ENCODE assay signal across 8 mouse cellular contexts in the genomic region with DNA sequence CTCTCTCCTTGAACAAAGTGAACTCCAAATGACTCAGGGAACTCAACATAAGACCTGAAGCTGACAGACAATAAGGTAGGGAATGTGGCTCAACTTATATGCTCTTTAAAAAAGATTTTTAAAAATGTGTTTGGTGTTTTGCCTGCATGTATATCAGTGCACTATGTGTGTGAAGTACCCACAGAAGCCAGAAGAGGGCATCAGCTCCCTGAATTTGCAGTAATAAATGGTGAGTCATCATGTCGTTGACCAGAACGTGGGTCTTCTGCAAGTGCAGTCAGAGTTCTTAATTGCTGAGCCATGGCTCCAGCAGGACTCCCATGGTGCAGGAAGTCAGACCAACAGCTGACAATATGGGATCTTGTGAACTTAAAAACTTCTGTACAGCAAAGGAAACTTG.
A peak's percentile ranks its signal among the peaks of the same experiment; 100 is the strongest.
DNase-seq lines count a peak whose midpoint lies in the region; ATAC-seq and TF ChIP-seq lines count a peak whose summit lies in the region.

No protein-coding gene starts in this region.

- H3K36me3 ChIP-seq in intestine, postnatal 0 days (ENCODE audit: control insufficient read depth, insufficient read depth), result no peaks in the 10 kb centered on the region
- H3K36me3 ChIP-seq in intestine, embryonic 16.5 days (ENCODE audit: control insufficient read depth, insufficient read depth, low read length), result no peaks in the 10 kb centered on the region
- H3K36me3 ChIP-seq in E14TG2a.4 (ENCODE audit: insufficient read depth, low read length), result no peaks in the 10 kb centered on the region
- H3K36me3 ChIP-seq in limb, embryonic 11.5 days (ENCODE audit: control insufficient read depth, insufficient read depth, low read length), result no peaks in the 10 kb centered on the region

- H3K4me2 ChIP-seq in intestine, postnatal 0 days (replicated peaks; ENCODE audit: low read depth), result no peak overlapping the region
- no peak overlapping the region for H3K4me2 ChIP-seq in intestine, embryonic 16.5 days (ENCODE audit: low read depth, low read length)
- no peak overlapping the region for H3K4me2 ChIP-seq in limb, embryonic 11.5 days (ENCODE audit: low read depth, severe bottlenecking)

- WGBS in intestine, postnatal 0 days, result 3% methylated on average over 2 of the region's 2 CpGs
- 0% methylated on average over 2 of the region's 2 CpGs for WGBS in intestine, embryonic 16.5 days
- 0% methylated on average over 2 of the region's 2 CpGs for WGBS in limb, embryonic 11.5 days

- H3K9me3 ChIP-seq in intestine, postnatal 0 days (ENCODE audit: control insufficient read depth), result no peaks in the 10 kb centered on the region
- H3K9me3 ChIP-seq in intestine, embryonic 16.5 days (ENCODE audit: control insufficient read depth, low read length), result no peaks in the 10 kb centered on the region
- 0 out of 2 replicates have a peak, but pooled peaks cover 6% of the 10 kb centered on the region for H3K9me3 ChIP-seq in E14TG2a.4 (ENCODE audit: low read length)
- no peaks in the 10 kb centered on the region for H3K9me3 ChIP-seq in limb, embryonic 11.5 days (ENCODE audit: control insufficient read depth, low read length)

- H3K27me3 ChIP-seq in intestine, postnatal 0 days (replicated peaks; ENCODE audit: control insufficient read depth, insufficient read depth, low read length), result no peaks in the 10 kb centered on the region
- H3K27me3 ChIP-seq in intestine, embryonic 16.5 days (replicated peaks; ENCODE audit: control insufficient read depth, insufficient read depth, low read length), result no peaks in the 10 kb centered on the region
- H3K27me3 ChIP-seq in E14TG2a.4 (ENCODE audit: insufficient read depth, low read length), result no peaks in the 10 kb centered on the region
- no peaks in the 10 kb centered on the region for H3K27me3 ChIP-seq in limb, embryonic 11.5 days (ENCODE audit: control insufficient read depth, insufficient read depth, low read length)

- H3K4me3 ChIP-seq in intestine, postnatal 0 days (ENCODE audit: low read depth, low read length), result no peak overlapping the region
- H3K4me3 ChIP-seq in intestine, embryonic 16.5 days (ENCODE audit: low read length), result no peak overlapping the region
- H3K4me3 ChIP-seq in E14TG2a.4 (replicated peaks; ENCODE audit: low read length), result no peak overlapping the region
- H3K4me3 ChIP-seq in limb, embryonic 11.5 days (ENCODE audit: low read depth, low read length), result no peak overlapping the region

- DNase-seq in adipocyte (ENCODE audit: low spot score), result peak; percentile 2
- DNase-seq in limb, embryonic 11.5 days (ENCODE audit: low spot score), result peak; percentile 61
- no peak for DNase-seq in frontal cortex, postnatal 25 days (ENCODE audit: low spot score in 2 of 2)
- no peak for DNase-seq in c-Kit-positive CD71-positive TER-119-positive erythroid progenitor cells, embryonic 14.5 days (ENCODE audit: low spot score)
- no peak for DNase-seq in cerebellum, postnatal 25 days

- no peaks in the 10 kb centered on the region for H3K4me1 ChIP-seq in intestine, postnatal 0 days (replicated peaks; ENCODE audit: control insufficient read depth, insufficient read depth, low read length)
- no peaks in the 10 kb centered on the region for H3K4me1 ChIP-seq in intestine, embryonic 16.5 days (ENCODE audit: control insufficient read depth, insufficient read depth, low read length)
- H3K4me1 ChIP-seq in E14TG2a.4 (replicated peaks; ENCODE audit: low read depth, low read length), result no peaks in the 10 kb centered on the region
- H3K4me1 ChIP-seq in limb, embryonic 11.5 days (ENCODE audit: control insufficient read depth, insufficient read depth, low read length), result no peaks in the 10 kb centered on the region

- peak; percentile 62 for TF ChIP-seq CTCF in intestine, postnatal 0 days (IDR thresholded peaks at IDR 0.05; ENCODE audit: low read depth)
- TF ChIP-seq CTCF in E14TG2a.4 (conservative IDR thresholded peaks at IDR 0.05; ENCODE audit: low read length), result peak; percentile 73

- ATAC-seq in intestine, postnatal 0 days, result no peak
- ATAC-seq in intestine, embryonic 16.5 days, result no peak
- no peak for ATAC-seq in limb, embryonic 11.5 days (ENCODE audit: insufficient number of reproducible peaks, low FRiP score, low TSS enrichment, low read depth)

- no peak overlapping the region for H3K9ac ChIP-seq in intestine, postnatal 0 days (ENCODE audit: low read depth, low read length)
- no peak overlapping the region for H3K9ac ChIP-seq in intestine, embryonic 16.5 days (ENCODE audit: low read depth, low read length)
- no peak overlapping the region for H3K9ac ChIP-seq in limb, embryonic 11.5 days (ENCODE audit: low read length)

- no peak overlapping the region for H3K27ac ChIP-seq in intestine, postnatal 0 days (ENCODE audit: low read depth, low read length)
- H3K27ac ChIP-seq in intestine, embryonic 16.5 days (ENCODE audit: low read length), result no peak overlapping the region
- no peak overlapping the region for H3K27ac ChIP-seq in limb, embryonic 11.5 days (replicated peaks; ENCODE audit: low read depth, low read length)

Comparison
In these comparisons a context has a peak if more than half of its experiments do, and no peak if none do; other contexts are left out.
1. DNase-seq: peak in adipocyte (single experiment) and limb, embryonic 11.5 days (single experiment); none in frontal cortex, postnatal 25 days (0 of 2), c-Kit-positive CD71-positive TER-119-positive erythroid progenitor cells, embryonic 14.5 days (single experiment) and cerebellum, postnatal 25 days (0 of 2).